Mouse (Mus musculus): Measurements from ENCODE around the gene Sugp2.

DNA sequence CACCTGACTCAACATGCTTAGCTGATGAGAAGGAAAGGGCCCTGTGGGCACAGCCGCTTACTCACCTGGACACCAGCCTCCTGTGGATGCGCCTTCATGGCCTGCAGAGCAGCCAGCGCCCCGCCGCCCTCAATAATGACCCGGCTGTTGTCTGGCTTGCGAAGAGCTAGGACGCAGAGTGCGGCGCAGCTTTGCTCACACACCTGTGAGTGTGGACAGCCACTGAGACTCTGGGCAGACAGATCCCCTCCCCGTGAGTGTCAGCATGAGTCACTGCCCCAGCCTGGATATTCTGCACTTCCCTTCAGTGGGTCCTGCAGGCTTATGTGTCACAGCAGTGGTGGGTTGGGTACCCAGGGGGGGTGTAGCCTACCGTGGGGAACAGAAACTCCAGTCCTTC lies 12.0 kb upstream of the Sugp2 start:
- TF ChIP-seq POLR2A (IDR thresholded peaks at IDR 0.05; ENCODE audit: borderline replicate concordance, low read depth, low read length) (no peak), CTCF (IDR thresholded peaks at IDR 0.05; ENCODE audit: low read depth, low read length) (no peak)
